Mouse (Mus musculus) left cerebral cortex, adult 11 months (tissue): ENCODE results near the gene Ptpdc1.

Experiments
- DNase-seq: peaks from one replicate; pipeline ENCODE4 v3.0.0; 2022; ENCODE audit warnings: low spot score

Gene Ptpdc1

GRCm38 (mm10) chr13:48546330-48546917 is 79.0 kb downstream of the Ptpdc1 start:
- peak; percentile 99 for DNase-seq

GRCm38 (mm10) chr13:48545476-48546281 is 79.8 kb downstream of the Ptpdc1 start:
- peak; percentile 91 for DNase-seq

GRCm38 (mm10) chr13:48544867-48545266 is 80.6 kb downstream of the Ptpdc1 start:
- no peak for DNase-seq

GRCm38 (mm10) chr13:48544391-48544790 is 81.1 kb downstream of the Ptpdc1 start:
- no peak for DNase-seq

GRCm38 (mm10) chr13:48540488-48540887 is 85.0 kb downstream of the Ptpdc1 start:
- no peak for DNase-seq

GRCm38 (mm10) chr13:48533441-48533840 is 92.0 kb downstream of the Ptpdc1 start:
- no peak for DNase-seq

GRCm38 (mm10) chr13:48531448-48531847 is 94.0 kb downstream of the Ptpdc1 start:
- DNase-seq = no peak

GRCm38 (mm10) chr13:48530685-48531084 is 94.8 kb downstream of the Ptpdc1 start:
- no peak for DNase-seq

GRCm38 (mm10) chr13:48529028-48529427 is 96.4 kb downstream of the Ptpdc1 start:
- DNase-seq = no peak

- DNase-seq = peak; percentile 60
Observed at GRCm38 (mm10) chr13:48528123-48528871, 97.2 kb downstream of the Ptpdc1 start.
